Mouse (Mus musculus) MEL (cell line): Measurements from ENCODE around the gene Zranb3. TPM values are rescaled to one million over a fixed set of nuclear protein-coding genes. Genes with fewer than 3 reads are reported as not detected.

Experiments used
- DNase-seq: peaks from one replicate; pipeline ENCODE4 v3.0.0; 2011; ENCODE audit warnings: low read depth, low spot score
- H3K27ac ChIP-seq: 2 replicates; pipeline ENCODE4 v1.5.1; 2012; ENCODE audit warnings: low read depth, mild to moderate bottlenecking, control low read depth, low read length, moderate library complexity; ENCODE audit not compliant: control insufficient read depth
- H3K27me3 ChIP-seq, 2 experiments: fragments of 150-350 bp in 1 of 2; sonication (generic) in 1 of 2; 2 replicates each; pipeline ENCODE4 v1.6.1; 2012; ENCODE audit warnings: low read length in 2 of 2, mild to moderate bottlenecking in 2 of 2, improper control_type of control experiment in 1 of 2, moderate library complexity in 1 of 2; ENCODE audit not compliant: insufficient read depth in 2 of 2, control insufficient read depth in 1 of 2
- H3K36me3 ChIP-seq, 2 experiments: 2 replicates each; pipeline ENCODE4 v1.6.1; 2012 to 2014; ENCODE audit warnings: low read length in 2 of 2, improper control_type of control experiment in 1 of 2, inconsistent platforms in 1 of 2, mild to moderate bottlenecking in 1 of 2; ENCODE audit not compliant: insufficient read depth in 2 of 2, control insufficient read depth in 1 of 2
- H3K4me1 ChIP-seq, 2 experiments: fragments of 150-350 bp in 1 of 2; sonication (generic) in 1 of 2; 2 replicates each; pipeline ENCODE4 v1.6.1; 2012; ENCODE audit warnings: low read length in 2 of 2, improper control_type of control experiment in 1 of 2, mild to moderate bottlenecking in 1 of 2; ENCODE audit not compliant: insufficient read depth in 2 of 2, control insufficient read depth in 1 of 2
- H3K4me3 ChIP-seq, 2 experiments: fragments of 150-350 bp in 1 of 2; sonication (generic) in 1 of 2; 2 replicates each; pipeline ENCODE4 v1.5.1; 2012; ENCODE audit warnings: low read depth in 2 of 2, low read length in 2 of 2, mild to moderate bottlenecking in 2 of 2, moderate library complexity in 2 of 2, control low read depth in 1 of 2, improper control_type of control experiment in 1 of 2; ENCODE audit not compliant: control insufficient read depth in 1 of 2, insufficient read depth in 1 of 2
- H3K79me2 ChIP-seq: 2 replicates; pipeline ENCODE4 v1.6.1; 2012; ENCODE audit warnings: mild to moderate bottlenecking, low read length, moderate library complexity; ENCODE audit not compliant: control insufficient read depth, poor library complexity, insufficient read depth
- H3K9ac ChIP-seq: 2 replicates; pipeline ENCODE4 v1.6.1; 2012; ENCODE audit warnings: low read depth, mild to moderate bottlenecking, control low read depth, low read length, moderate library complexity; ENCODE audit not compliant: control insufficient read depth, poor library complexity, severe bottlenecking
- H3K9me3 ChIP-seq: fragments of 150-350 bp; sonication (generic); replicated peaks from 2 replicates; pipeline ENCODE4 v1.6.1; 2012; ENCODE audit warnings: mild to moderate bottlenecking, low read length, improper control_type of control experiment, moderate library complexity; ENCODE audit not compliant: insufficient read depth
- CTCF ChIP-seq, 3 experiments: IDR thresholded peaks in 2 of 3; conservative IDR thresholded peaks in 1 of 3; 2 replicates each; pipeline ENCODE4 v1.5.1; 2011 to 2012; ENCODE audit warnings: low read length in 3 of 3, low read depth in 2 of 3, mild to moderate bottlenecking in 2 of 3, improper control_type of control experiment in 1 of 3, inconsistent platforms in 1 of 3, mixed read lengths in 1 of 3, moderate library complexity in 1 of 3; ENCODE audit not compliant: control insufficient read depth in 1 of 3, insufficient read depth in 1 of 3, poor library complexity in 1 of 3, severe bottlenecking in 1 of 3
- ELF1 ChIP-seq: IDR thresholded peaks from 2 replicates; pipeline ENCODE4 v1.6.1; 2014; ENCODE audit warnings: low read depth, mild to moderate bottlenecking, inconsistent platforms, low read length, improper control_type of control experiment, moderate library complexity
- ETS1 ChIP-seq: IDR thresholded peaks from 2 replicates; pipeline ENCODE4 v1.6.1; 2012; ENCODE audit warnings: low read depth, mild to moderate bottlenecking, inconsistent platforms, low read length, improper control_type of control experiment, moderate library complexity
- GABPA ChIP-seq: IDR thresholded peaks from 2 replicates; pipeline ENCODE4 v1.6.1; 2012; ENCODE audit warnings: low read depth, mild to moderate bottlenecking, inconsistent platforms, low read length, improper control_type of control experiment, moderate library complexity
- HCFC1 ChIP-seq: IDR thresholded peaks from 2 replicates; pipeline ENCODE4 v1.6.1; 2012; ENCODE audit warnings: low read depth, mild to moderate bottlenecking, inconsistent platforms, low read length, improper control_type of control experiment, moderate library complexity
- JUND ChIP-seq: IDR thresholded peaks from 2 replicates; pipeline ENCODE4 v1.6.1; 2011; ENCODE audit warnings: low read depth, mild to moderate bottlenecking, improper control_type of control experiment, low read length
- KAT2A ChIP-seq: conservative IDR thresholded peaks from 2 replicates; pipeline ENCODE4 v1.6.1; 2012; ENCODE audit warnings: low read depth, low read length, improper control_type of control experiment, inconsistent platforms
- MAX ChIP-seq: IDR thresholded peaks from 2 replicates; pipeline ENCODE4 v1.6.1; 2011; ENCODE audit warnings: low read length, improper control_type of control experiment
- NELFE ChIP-seq: IDR thresholded peaks from 2 replicates; pipeline ENCODE4 v1.6.1; 2011; ENCODE audit warnings: low read depth, low read length, improper control_type of control experiment
- NRF1 ChIP-seq: IDR thresholded peaks from 2 replicates; pipeline ENCODE4 v1.6.1; 2014; ENCODE audit warnings: low read depth, mild to moderate bottlenecking, inconsistent platforms, low read length, improper control_type of control experiment, moderate library complexity; ENCODE audit not compliant: poor library complexity, insufficient read depth, severe bottlenecking
- POLR2A ChIP-seq, 2 experiments: IDR thresholded peaks; 2 replicates each; pipeline ENCODE4 v1.6.1; 2011 to 2012; ENCODE audit warnings: low read length in 2 of 2, mild to moderate bottlenecking in 2 of 2, control low read depth in 1 of 2, improper control_type of control experiment in 1 of 2, low read depth in 1 of 2, moderate library complexity in 1 of 2; ENCODE audit not compliant: control insufficient read depth in 1 of 2, insufficient read depth in 1 of 2, poor library complexity in 1 of 2
- RAD21 ChIP-seq: IDR thresholded peaks from 2 replicates; pipeline ENCODE4 v1.6.1; 2011; ENCODE audit warnings: mild to moderate bottlenecking, low read depth, low read length, improper control_type of control experiment
- SIN3A ChIP-seq: IDR thresholded peaks from 2 replicates; pipeline ENCODE4 v1.6.1; 2012; ENCODE audit warnings: low read length, improper control_type of control experiment, inconsistent platforms
- SMC3 ChIP-seq: IDR thresholded peaks from 2 replicates; pipeline ENCODE4 v1.6.1; 2011; ENCODE audit warnings: low read depth, low read length, improper control_type of control experiment
- TAL1 ChIP-seq: IDR thresholded peaks from 2 replicates; pipeline ENCODE4 v1.6.1; 2012; ENCODE audit warnings: mild to moderate bottlenecking, inconsistent platforms, low read length, moderate library complexity, mixed read lengths
- TBP ChIP-seq: IDR thresholded peaks from 2 replicates; pipeline ENCODE4 v1.8.0; 2011; ENCODE audit warnings: low read depth, low read length, improper control_type of control experiment
- TCF12 ChIP-seq: IDR thresholded peaks from 2 replicates; pipeline ENCODE4 v1.6.1; 2014; ENCODE audit warnings: low read depth, mild to moderate bottlenecking, inconsistent platforms, low read length, improper control_type of control experiment, moderate library complexity
- USF2 ChIP-seq, 2 experiments: IDR thresholded peaks; 2 replicates each; pipeline ENCODE4 v1.6.1; 2011 to 2012; ENCODE audit warnings: improper control_type of control experiment in 2 of 2, low read length in 2 of 2, borderline replicate concordance in 1 of 2, inconsistent platforms in 1 of 2, low read depth in 1 of 2, mild to moderate bottlenecking in 1 of 2; ENCODE audit not compliant: insufficient read depth in 1 of 2
- ZC3H11A ChIP-seq: IDR thresholded peaks from 2 replicates; pipeline ENCODE4 v1.6.1; 2012; ENCODE audit warnings: low read depth, mild to moderate bottlenecking, inconsistent platforms, low read length, improper control_type of control experiment
- polyA plus RNA-seq, 2 experiments: library from polyadenylated mRNA; stranded (reverse) in 1 of 2; unstranded in 1 of 2; fragments of >175 nt in 1 of 2; fragments of >200 nt in 1 of 2; gene quantifications; 2 replicates each; pipeline versions ENCODE4 v1.2.1 to v1.2.4; 2012; ENCODE audit warnings: low replicate concordance in 2 of 2, low read depth in 1 of 2; ENCODE audit not compliant: insufficient read length in 2 of 2, insufficient read depth in 1 of 2, missing spikeins in 1 of 2
- total RNA-seq: library from RNA; depleted of rRNA; stranded (reverse); fragments of 300-350 nt; gene quantifications from 2 replicates; pipeline ENCODE4 v1.2.3, GENCODE M21; 2012

The Zranb3 gene
- total and polyA plus RNA-seq, 3 experiments = 3.9 to 4.1 TPM; not detected in 1

DNA sequence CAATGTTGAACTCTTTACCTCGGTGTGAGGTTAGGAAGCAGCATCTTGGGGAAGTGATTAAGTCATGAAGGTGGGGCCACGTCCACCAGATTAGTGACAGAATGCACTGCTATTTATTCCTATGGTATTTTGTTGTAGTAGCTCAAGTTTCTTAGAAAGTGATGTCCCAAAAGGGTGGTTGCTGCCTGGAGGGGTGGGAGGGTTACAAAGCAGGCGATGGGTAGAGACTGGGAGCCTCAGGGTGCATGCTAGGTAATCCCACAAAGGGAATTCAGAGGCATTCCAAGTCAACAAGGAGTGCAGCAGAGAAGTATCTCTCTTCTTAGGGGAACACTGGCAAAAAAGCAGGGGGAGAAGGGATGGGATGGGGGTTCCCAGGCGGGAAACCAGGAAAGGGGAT lies 113.5 kb downstream of the Zranb3 start:
- no peak for DNase-seq
- H3K36me3 ChIP-seq = peaks cover 0 to 3% of the 10 kb centered on the region in 2 experiments; a peak in 2 of 4 replicates
- no peak overlapping the region for H3K4me3 ChIP-seq
- TF ChIP-seq GABPA (no peak), SIN3A (no peak), HCFC1 (no peak), ZC3H11A (no peak), MAX (no peak), NRF1 (no peak), RAD21 (no peak), CTCF (IDR thresholded peaks at IDR 0.05 in 2 of 3, conservative IDR thresholded peaks at IDR 0.05 in 1 of 3; ENCODE audit: control insufficient read depth in 1 of 3, insufficient read depth in 1 of 3, low read depth in 2 of 3, low read length in 3 of 3, poor library complexity in 1 of 3, severe bottlenecking in 1 of 3) (no peak), POLR2A (IDR thresholded peaks at IDR 0.05; ENCODE audit: control insufficient read depth in 1 of 2, insufficient read depth in 1 of 2, low read depth in 1 of 2, low read length in 2 of 2, poor library complexity in 1 of 2) (no peak), KAT2A (no peak), USF2 (IDR thresholded peaks at IDR 0.05; ENCODE audit: borderline replicate concordance in 1 of 2, insufficient read depth in 1 of 2, low read depth in 1 of 2, low read length in 2 of 2) (no peak)
- TF ChIP-seq, all 39 proteins: peak for 0
- Histone ChIP-seq H3K9me3 (no peaks in the 10 kb centered on the region), H3K79me2 (no peaks in the 10 kb centered on the region), H3K4me1 (peaks cover under 1 to 3% of the 10 kb centered on the region in 2 experiments; a peak in 2 of 4 replicates), H3K9ac (no peak overlapping the region), H3K27ac (no peak overlapping the region), H3K27me3 (no peaks in the 10 kb centered on the region)

GRCm38 (mm10) chr1:127988246-127988645 lies 114.6 kb downstream of the Zranb3 start:
- H3K36me3 ChIP-seq = peaks cover 0 to 3% of the 10 kb centered on the region in 2 experiments; a peak in 2 of 4 replicates
- H3K9me3 ChIP-seq = no peaks in the 10 kb centered on the region
- H3K4me3 ChIP-seq = no peak overlapping the region
- TF ChIP-seq NELFE (no peak), TBP (no peak), SMC3 (no peak), JUND (no peak), TAL1 (no peak), TCF12 (no peak), HCFC1 (no peak), ETS1 (no peak), ELF1 (no peak), GABPA (no peak)
- H3K4me1 ChIP-seq = peaks cover 3 to 4% of the 10 kb centered on the region in 2 experiments; a peak in 3 of 4 replicates
- no peaks in the 10 kb centered on the region for H3K79me2 ChIP-seq
- DNase-seq = no peak
- no peak overlapping the region for H3K27ac ChIP-seq
- no peak overlapping the region for H3K9ac ChIP-seq
- no peaks in the 10 kb centered on the region for H3K27me3 ChIP-seq
